Mouse (Mus musculus): Measurements from ENCODE around the gene Setd7. TPM values are rescaled to one million over a fixed set of nuclear protein-coding genes. Genes with fewer than 3 reads are reported as not detected.
"Not testable (repeated sequence)": the region's sequence is repeated elsewhere in the genome, so short reads cannot be mapped to it uniquely, and the experiment has no call there.

Gene Setd7
- polyA plus RNA-seq, 1 experiment, result 62.8 TPM

DNA sequence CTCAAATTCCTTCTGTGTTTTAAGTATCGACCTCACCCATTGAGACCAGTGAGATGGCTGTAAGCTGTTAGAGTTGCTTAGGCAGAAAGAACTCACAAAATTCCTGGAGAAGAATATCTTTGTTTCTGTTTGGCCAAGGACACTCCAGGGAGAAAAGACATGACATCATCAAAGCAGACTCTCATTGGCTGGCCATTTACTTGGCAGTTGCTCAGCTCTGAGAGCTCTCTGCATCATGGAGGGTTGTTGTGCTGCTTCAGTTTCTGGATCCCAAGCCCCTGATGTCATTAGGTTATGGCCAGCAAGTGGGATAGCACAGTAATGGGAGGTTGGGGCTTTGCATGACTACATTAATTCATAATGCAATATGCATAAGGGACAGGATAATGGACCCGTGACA is 35.9 kb upstream of the Setd7 start:
- 97% methylated on average over 2 of the region's 2 CpGs for WGBS
- Histone ChIP-seq H3K27ac (ENCODE audit: control insufficient read depth, insufficient read depth, low read length) (no peak overlapping the region), H3K4me1 (replicated peaks; ENCODE audit: control insufficient read depth, insufficient read depth, low read length) (no peaks in the 10 kb centered on the region), H3K27me3 (ENCODE audit: control insufficient read depth, insufficient read depth, low read length) (no peaks in the 10 kb centered on the region), H3K4me3 (ENCODE audit: control insufficient read depth, insufficient read depth, low read length) (no peak overlapping the region), H3K36me3 (ENCODE audit: control insufficient read depth, insufficient read depth, low read length) (no peaks in the 10 kb centered on the region)
- DNase-seq, result no peak
- TF ChIP-seq CTCF (IDR thresholded peaks at IDR 0.05; ENCODE audit: borderline replicate concordance, control insufficient read depth, extremely low read depth, insufficient read depth, low read length, poor library complexity) (no peak), POLR2A (IDR thresholded peaks at IDR 0.05; ENCODE audit: control insufficient read depth, extremely low read depth, insufficient read depth, low read length, poor library complexity) (no peak)

DNA sequence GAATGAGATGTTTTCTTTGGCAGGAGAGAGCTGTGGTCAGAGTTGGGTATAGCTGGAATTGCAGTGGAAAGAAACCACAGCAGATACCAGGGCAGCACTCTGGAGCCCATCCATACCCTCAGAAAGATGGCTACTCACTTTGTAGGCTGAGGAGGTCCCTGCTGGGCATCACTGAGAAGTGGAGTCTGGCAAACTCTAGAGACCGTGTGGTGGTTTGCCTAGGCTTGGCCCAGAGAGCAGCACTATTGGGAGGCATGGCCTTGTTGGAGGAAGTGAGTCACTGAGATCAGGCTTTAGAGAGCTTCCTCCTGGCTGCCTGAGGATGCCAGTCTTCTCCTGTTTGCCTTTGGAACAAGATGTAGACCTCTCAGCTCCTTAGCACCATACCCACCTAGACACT is 32.8 kb upstream of the Setd7 start:
- Histone ChIP-seq H3K36me3 (ENCODE audit: control insufficient read depth, insufficient read depth, low read length) (no peaks in the 10 kb centered on the region), H3K4me3 (ENCODE audit: control insufficient read depth, insufficient read depth, low read length) (no peak overlapping the region), H3K27ac (ENCODE audit: control insufficient read depth, insufficient read depth, low read length) (no peak overlapping the region), H3K27me3 (ENCODE audit: control insufficient read depth, insufficient read depth, low read length) (no peaks in the 10 kb centered on the region), H3K4me1 (replicated peaks; ENCODE audit: control insufficient read depth, insufficient read depth, low read length) (no peaks in the 10 kb centered on the region)
- no peak for TF ChIP-seq POLR2A (IDR thresholded peaks at IDR 0.05; ENCODE audit: control insufficient read depth, extremely low read depth, insufficient read depth, low read length, poor library complexity)
- no peak for TF ChIP-seq CTCF (IDR thresholded peaks at IDR 0.05; ENCODE audit: borderline replicate concordance, control insufficient read depth, extremely low read depth, insufficient read depth, low read length, poor library complexity)
- no peak for DNase-seq
- WGBS, result 57% methylated on average over 1 of the region's 1 CpGs

DNA sequence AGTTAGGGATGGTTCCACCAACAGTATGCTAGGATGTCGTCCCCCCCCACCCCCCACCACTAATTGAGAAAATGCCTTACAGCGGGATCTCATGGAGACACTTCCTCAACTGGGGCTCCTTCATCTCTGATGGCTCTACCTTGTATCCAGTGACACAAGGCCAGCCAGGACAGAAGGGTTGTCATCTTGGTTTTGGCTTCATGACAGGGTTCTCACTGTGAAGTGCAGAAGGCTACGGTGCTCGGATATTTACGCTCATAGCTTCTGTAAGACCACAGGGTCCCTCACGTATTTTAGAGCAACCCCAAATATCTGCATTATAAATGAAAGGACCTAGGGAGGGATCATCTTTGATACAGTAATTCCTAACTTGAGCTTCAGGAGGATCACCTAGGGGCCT is 30.9 kb upstream of the Setd7 start:
- H3K4me3 ChIP-seq (ENCODE audit: control insufficient read depth, insufficient read depth, low read length), result no peak overlapping the region
- no peak for TF ChIP-seq CTCF (IDR thresholded peaks at IDR 0.05; ENCODE audit: borderline replicate concordance, control insufficient read depth, extremely low read depth, insufficient read depth, low read length, poor library complexity)
- TF ChIP-seq POLR2A (IDR thresholded peaks at IDR 0.05; ENCODE audit: control insufficient read depth, extremely low read depth, insufficient read depth, low read length, poor library complexity), result no peak
- H3K4me1 ChIP-seq (replicated peaks; ENCODE audit: control insufficient read depth, insufficient read depth, low read length), result no peaks in the 10 kb centered on the region
- WGBS, result 92% methylated on average over 6 of the region's 6 CpGs
- no peak overlapping the region for H3K27ac ChIP-seq (ENCODE audit: control insufficient read depth, insufficient read depth, low read length)
- H3K36me3 ChIP-seq (ENCODE audit: control insufficient read depth, insufficient read depth, low read length), result no peaks in the 10 kb centered on the region
- no peak for DNase-seq
- H3K27me3 ChIP-seq (ENCODE audit: control insufficient read depth, insufficient read depth, low read length), result no peaks in the 10 kb centered on the region

DNA sequence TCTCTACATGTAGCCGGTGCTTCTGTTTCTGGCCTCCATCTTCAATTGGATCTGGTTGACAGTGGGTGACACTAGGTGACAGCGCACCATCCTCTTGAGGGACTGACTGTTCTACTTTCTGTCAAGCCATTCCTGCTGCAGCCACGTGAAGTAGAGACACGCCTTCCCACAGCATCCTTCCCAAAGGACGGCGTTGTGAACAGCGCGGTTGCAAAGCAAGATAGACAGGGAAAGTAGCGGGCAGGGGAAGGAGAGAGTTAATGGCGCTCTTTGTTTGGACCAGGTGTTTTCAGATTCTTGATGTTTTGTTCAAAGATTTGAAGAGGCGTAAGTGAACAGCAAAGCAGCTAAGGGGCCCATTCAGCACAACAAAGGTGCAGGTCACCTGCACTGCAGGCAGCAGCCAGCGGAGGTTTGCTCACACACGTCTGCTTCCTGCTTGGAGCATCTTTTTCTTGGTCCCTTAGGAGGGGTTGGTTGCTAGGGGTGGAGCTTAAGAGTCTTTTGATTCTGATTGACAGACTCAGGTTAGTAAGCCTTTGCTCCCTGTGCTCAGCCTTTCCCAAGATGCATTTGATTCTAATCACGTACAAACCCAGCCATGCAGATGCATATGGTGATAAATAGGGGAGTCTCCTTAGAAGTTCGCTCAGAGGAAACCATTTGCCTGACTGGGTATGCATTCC is 29.7 kb upstream of the Setd7 start:
- H3K4me3 ChIP-seq (ENCODE audit: control insufficient read depth, insufficient read depth, low read length), result no peak overlapping the region
- DNase-seq, result no peak
- H3K27me3 ChIP-seq (ENCODE audit: control insufficient read depth, insufficient read depth, low read length), result no peaks in the 10 kb centered on the region
- WGBS, result 84% methylated on average over 15 of the region's 15 CpGs
- TF ChIP-seq POLR2A (IDR thresholded peaks at IDR 0.05; ENCODE audit: control insufficient read depth, extremely low read depth, insufficient read depth, low read length, poor library complexity) (no peak), CTCF (IDR thresholded peaks at IDR 0.05; ENCODE audit: borderline replicate concordance, control insufficient read depth, extremely low read depth, insufficient read depth, low read length, poor library complexity) (no peak)
- H3K4me1 ChIP-seq (replicated peaks; ENCODE audit: control insufficient read depth, insufficient read depth, low read length), result no peaks in the 10 kb centered on the region
- H3K36me3 ChIP-seq (ENCODE audit: control insufficient read depth, insufficient read depth, low read length), result no peaks in the 10 kb centered on the region
- H3K27ac ChIP-seq (ENCODE audit: control insufficient read depth, insufficient read depth, low read length), result no peak overlapping the region

DNA sequence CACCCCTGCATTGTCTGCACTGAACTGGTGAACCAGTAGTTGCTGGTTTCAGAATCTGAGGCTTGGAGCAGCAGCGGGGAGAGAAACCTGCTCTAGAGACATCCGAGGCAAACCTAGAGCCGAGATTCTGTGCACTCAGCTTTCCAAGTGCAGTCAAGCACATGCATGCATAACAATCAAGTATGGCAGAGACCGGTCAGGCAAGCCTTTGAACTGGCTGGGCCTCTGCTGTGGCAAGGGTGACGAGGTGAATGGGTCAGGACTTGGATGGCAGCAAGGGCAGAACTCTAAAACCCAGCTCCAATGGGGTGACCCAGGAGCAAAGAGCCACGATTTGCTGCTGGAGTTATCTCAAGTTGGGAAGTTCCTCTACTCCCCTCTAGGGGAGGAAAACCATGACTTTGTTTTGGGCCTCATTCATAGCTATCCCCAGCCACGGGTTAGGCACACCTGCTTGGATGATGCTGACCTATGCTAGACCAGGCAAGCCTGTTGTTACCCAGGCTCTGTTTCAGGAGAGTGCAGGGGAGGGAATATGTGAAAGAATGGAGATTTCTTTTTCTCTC is 27.1 kb upstream of the Setd7 start:
- 76% methylated on average over 7 of the region's 7 CpGs for WGBS
- TF ChIP-seq CTCF (IDR thresholded peaks at IDR 0.05; ENCODE audit: borderline replicate concordance, control insufficient read depth, extremely low read depth, insufficient read depth, low read length, poor library complexity), result no peak
- no peak for TF ChIP-seq POLR2A (IDR thresholded peaks at IDR 0.05; ENCODE audit: control insufficient read depth, extremely low read depth, insufficient read depth, low read length, poor library complexity)
- H3K36me3 ChIP-seq (ENCODE audit: control insufficient read depth, insufficient read depth, low read length), result no peaks in the 10 kb centered on the region
- no peak overlapping the region for H3K4me3 ChIP-seq (ENCODE audit: control insufficient read depth, insufficient read depth, low read length)
- no peaks in the 10 kb centered on the region for H3K27me3 ChIP-seq (ENCODE audit: control insufficient read depth, insufficient read depth, low read length)
- no peak for DNase-seq
- 0 out of 2 replicates have a peak, but pooled peaks cover 2% of the 10 kb centered on the region for H3K4me1 ChIP-seq (replicated peaks; ENCODE audit: control insufficient read depth, insufficient read depth, low read length)
- no peak overlapping the region for H3K27ac ChIP-seq (ENCODE audit: control insufficient read depth, insufficient read depth, low read length)

DNA sequence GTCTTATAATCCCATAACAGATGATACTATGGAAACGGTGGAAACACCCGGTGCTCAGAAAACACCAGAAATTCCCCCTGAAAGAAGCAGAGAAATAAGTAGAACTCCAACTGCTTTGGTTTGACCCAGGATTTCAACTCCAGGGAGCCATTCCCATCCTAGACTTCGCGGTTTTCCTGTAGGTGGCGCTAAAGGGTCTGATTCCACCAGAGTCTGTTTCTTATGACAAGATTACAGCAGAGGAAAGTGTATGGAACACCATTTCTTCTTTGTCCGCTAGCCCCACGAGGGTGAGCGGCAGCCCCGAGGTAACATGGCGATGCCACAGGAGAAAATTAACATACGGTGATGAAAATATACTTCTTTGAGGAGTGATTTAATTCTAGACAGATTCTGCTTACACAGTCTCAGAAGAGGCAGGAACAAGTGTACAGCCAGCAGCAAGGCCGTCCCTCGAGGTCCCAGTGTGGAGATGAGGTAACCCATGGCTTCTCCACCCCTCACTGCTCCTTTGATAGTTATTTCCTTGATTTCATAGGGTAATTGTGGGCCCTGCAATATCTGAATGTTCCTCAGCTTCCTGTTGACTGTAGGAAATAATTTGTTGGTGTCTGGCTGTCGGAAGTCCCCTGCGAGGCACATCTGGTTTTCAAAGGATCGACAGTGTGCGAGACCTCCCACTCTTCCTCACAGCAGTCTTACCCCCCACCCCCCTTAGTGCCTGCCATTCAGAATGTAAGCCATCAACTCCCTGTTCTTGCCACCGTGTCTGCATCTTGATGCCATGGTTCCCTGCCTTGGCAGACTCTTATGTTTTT is 23.1 kb upstream of the Setd7 start:
- DNase-seq, result peak; percentile 72
- Histone ChIP-seq H3K36me3 (ENCODE audit: control insufficient read depth, insufficient read depth, low read length) (no peaks in the 10 kb centered on the region), H3K27me3 (ENCODE audit: control insufficient read depth, insufficient read depth, low read length) (no peaks in the 10 kb centered on the region), H3K4me1 (replicated peaks; ENCODE audit: control insufficient read depth, insufficient read depth, low read length) (peaks cover 7% of the 10 kb centered on the region), H3K4me3 (ENCODE audit: control insufficient read depth, insufficient read depth, low read length) (no peak overlapping the region), H3K27ac (ENCODE audit: control insufficient read depth, insufficient read depth, low read length) (no peak overlapping the region)
- no peak for TF ChIP-seq POLR2A (IDR thresholded peaks at IDR 0.05; ENCODE audit: control insufficient read depth, extremely low read depth, insufficient read depth, low read length, poor library complexity)
- no peak for TF ChIP-seq CTCF (IDR thresholded peaks at IDR 0.05; ENCODE audit: borderline replicate concordance, control insufficient read depth, extremely low read depth, insufficient read depth, low read length, poor library complexity)
- WGBS, result 41% methylated on average over 18 of the region's 18 CpGs

DNA sequence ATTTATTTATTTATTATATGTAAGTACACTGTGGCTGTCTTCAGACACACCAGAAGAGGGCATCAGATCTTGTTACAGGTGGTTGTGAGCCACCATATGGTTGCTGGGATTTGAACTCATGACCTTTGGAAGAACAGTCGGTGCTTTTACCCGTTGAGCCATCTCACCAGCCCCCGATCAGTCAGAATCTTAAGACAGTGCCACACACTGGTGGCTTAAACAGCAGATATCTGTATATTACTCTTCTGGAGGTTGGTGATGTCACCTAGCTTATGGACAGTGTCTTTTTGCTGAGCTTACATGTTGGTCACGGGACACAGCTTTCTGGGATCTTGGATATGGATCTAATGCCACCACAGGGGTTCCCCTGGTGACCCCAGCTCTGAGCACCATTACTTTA is 18.6 kb upstream of the Setd7 start:
- H3K36me3 ChIP-seq (ENCODE audit: control insufficient read depth, insufficient read depth, low read length); H3K27me3 ChIP-seq (ENCODE audit: control insufficient read depth, insufficient read depth, low read length); H3K27ac ChIP-seq (ENCODE audit: control insufficient read depth, insufficient read depth, low read length); H3K4me3 ChIP-seq (ENCODE audit: control insufficient read depth, insufficient read depth, low read length); DNase-seq: not testable (repeated sequence)
- WGBS, result 85% methylated on average over 4 of the region's 4 CpGs
- peaks cover 22% of the 10 kb centered on the region for H3K4me1 ChIP-seq (replicated peaks; ENCODE audit: control insufficient read depth, insufficient read depth, low read length)

Measured in thymus, adult 2 months (tissue).